ENCODE assay signal across 25 mouse cellular contexts in genomic region chr10:43750401-43750800, GRCm38 (mm10).
A peak's percentile ranks its signal among the peaks of the same experiment; 100 is the strongest.
DNase-seq lines count a peak whose midpoint lies in the region; ATAC-seq and TF ChIP-seq lines count a peak whose summit lies in the region.
"Had no signal": no experiment of that assay in that cellular context is flagged by ENCODE, and none has a peak within 500 bp of the region (broad histone marks: within the 10 kb centered on the region; RNA-seq: fewer than 3 reads in every experiment).

No protein-coding gene starts in this region.

- peaks cover 12% of the 10 kb centered on the region; the same call in 1 of the 2 replicates for H3K4me1 ChIP-seq in intestine, embryonic 14.5 days (replicated peaks; ENCODE audit: control insufficient read depth, insufficient read depth, low read length)
- no peaks in the 10 kb centered on the region for H3K4me1 ChIP-seq in intestine, embryonic 16.5 days (ENCODE audit: control insufficient read depth, insufficient read depth, low read length)
- peaks cover 29% of the 10 kb centered on the region; the same call in 1 of the 2 replicates for H3K4me1 ChIP-seq in spleen, adult 2 months (ENCODE audit: control insufficient read depth, insufficient read depth, insufficient read length)
- H3K4me1 ChIP-seq in limb, embryonic 10.5 days = peaks cover 13% of the 10 kb centered on the region
- H3K4me1 ChIP-seq: forebrain, embryonic 15.5 days; hindbrain, embryonic 15.5 days had no signal

- no peak for TF ChIP-seq POLR2A in spleen, adult 2 months (IDR thresholded peaks at IDR 0.05; ENCODE audit: low read depth, low read length)

- 86% methylated on average over 6 of the region's 6 CpGs for whole genome bisulfite sequencing in intestine, embryonic 14.5 days
- WGBS in intestine, embryonic 16.5 days = 85% methylated on average over 6 of the region's 6 CpGs
- WGBS in spleen, adult 2 months = 74% methylated on average over 6 of the region's 6 CpGs
- WGBS in limb, embryonic 10.5 days = 86% methylated on average over 6 of the region's 6 CpGs

- no peak overlapping the region for H3K4me2 ChIP-seq in intestine, embryonic 14.5 days (ENCODE audit: low read length)
- no peak overlapping the region for H3K4me2 ChIP-seq in intestine, embryonic 16.5 days (ENCODE audit: low read depth, low read length)
- H3K4me2 ChIP-seq: embryonic facial prominence, embryonic 13.5 days; forebrain, embryonic 12.5 days; forebrain, embryonic 15.5 days; heart, embryonic 13.5 days; hindbrain, embryonic 12.5 days; hindbrain, embryonic 15.5 days; intestine, embryonic 15.5 days had no signal

- no peaks in the 10 kb centered on the region for H3K9me3 ChIP-seq in intestine, embryonic 14.5 days (ENCODE audit: control insufficient read depth, low read length)
- no peaks in the 10 kb centered on the region for H3K9me3 ChIP-seq in intestine, embryonic 16.5 days (ENCODE audit: control insufficient read depth, low read length)
- no peaks in the 10 kb centered on the region for H3K9me3 ChIP-seq in limb, embryonic 10.5 days (replicated peaks)
- H3K9me3 ChIP-seq: embryonic facial prominence, embryonic 10.5 days; embryonic facial prominence, embryonic 13.5 days; forebrain, embryonic 12.5 days; forebrain, embryonic 15.5 days; heart, embryonic 13.5 days; hindbrain, embryonic 12.5 days; hindbrain, embryonic 15.5 days; intestine, embryonic 15.5 days had no signal

- TF ChIP-seq CTCF in spleen, adult 2 months (IDR thresholded peaks at IDR 0.05; ENCODE audit: extremely low read depth, insufficient read depth, insufficient read length, insufficient replicate concordance) = no peak

- no peak overlapping the region for H3K27ac ChIP-seq in intestine, embryonic 14.5 days (ENCODE audit: low read depth)
- no peak overlapping the region for H3K27ac ChIP-seq in intestine, embryonic 16.5 days (ENCODE audit: low read length)
- peak overlapping the region; percentile 71 for H3K27ac ChIP-seq in spleen, adult 2 months (ENCODE audit: insufficient read depth, low read length)
- peak overlapping the region; percentile 58 for H3K27ac ChIP-seq in limb, embryonic 10.5 days
- H3K27ac ChIP-seq: embryonic facial prominence, embryonic 10.5 days; embryonic facial prominence, embryonic 13.5 days; forebrain, embryonic 12.5 days; forebrain, embryonic 15.5 days; heart, embryonic 13.5 days; hindbrain, embryonic 12.5 days; hindbrain, embryonic 15.5 days; intestine, embryonic 15.5 days had no signal

- no peaks in the 10 kb centered on the region for H3K36me3 ChIP-seq in intestine, embryonic 14.5 days (ENCODE audit: control insufficient read depth, insufficient read depth, low read length)
- H3K36me3 ChIP-seq in intestine, embryonic 16.5 days (ENCODE audit: control insufficient read depth, insufficient read depth, low read length) = no peaks in the 10 kb centered on the region
- H3K36me3 ChIP-seq in spleen, adult 2 months (ENCODE audit: control insufficient read depth, insufficient read depth, low read length) = no peaks in the 10 kb centered on the region
- no peaks in the 10 kb centered on the region for H3K36me3 ChIP-seq in limb, embryonic 10.5 days
- H3K36me3 ChIP-seq: embryonic facial prominence, embryonic 10.5 days; embryonic facial prominence, embryonic 13.5 days; forebrain, embryonic 12.5 days; forebrain, embryonic 15.5 days; heart, embryonic 13.5 days; hindbrain, embryonic 12.5 days; hindbrain, embryonic 15.5 days; intestine, embryonic 15.5 days had no signal

- peak; percentile 48 for DNase-seq in intestine, embryonic 14.5 days (ENCODE audit: low spot score)
- no peak for DNase-seq in spleen, adult 2 months (ENCODE audit: low read depth in 1 of 2, low spot score in 2 of 2)
- DNase-seq in spleen, postnatal 36 days (ENCODE audit: low spot score in 2 of 2) = no peak
- DNase-seq in limb, embryonic 10.5 days (ENCODE audit: low spot score) = no peak
- DNase-seq in cerebellum, adult 11-12 months = no peak
- DNase-seq: adrenal gland, adult 2 months; adrenal gland, postnatal 14 days; cerebellum, adult 11 months; cerebellum, adult 8-10 months; cerebellum, postnatal 10 days; cerebellum, postnatal 36 days; embryo, embryonic 11 days; gastrocnemius, postnatal 25 days had no signal

- ATAC-seq in intestine, embryonic 14.5 days (replicated peaks; ENCODE audit: low FRiP score, low TSS enrichment, low read depth) = no peak
- no peak for ATAC-seq in intestine, embryonic 16.5 days
- ATAC-seq: CD4-positive, CD25-positive, alpha-beta regulatory T cell, adult 4 months; forebrain, embryonic 15.5 days; intestine, embryonic 15.5 days; Patski had no signal

- no peak overlapping the region for H3K4me3 ChIP-seq in intestine, embryonic 14.5 days (ENCODE audit: low read depth, low read length)
- H3K4me3 ChIP-seq in intestine, embryonic 16.5 days (ENCODE audit: low read length) = no peak overlapping the region
- H3K4me3 ChIP-seq in spleen, adult 2 months (ENCODE audit: extremely low read depth, insufficient read depth, insufficient read length) = no peak overlapping the region
- H3K4me3 ChIP-seq in limb, embryonic 10.5 days = no peak overlapping the region
- H3K4me3 ChIP-seq: embryonic facial prominence, embryonic 10.5 days; embryonic facial prominence, embryonic 13.5 days; erythroblast, embryonic 14.5 days; forebrain, embryonic 12.5 days; forebrain, embryonic 15.5 days; heart, embryonic 13.5 days; hindbrain, embryonic 12.5 days; hindbrain, embryonic 15.5 days; intestine, embryonic 15.5 days had no signal

- no peak overlapping the region for H3K9ac ChIP-seq in intestine, embryonic 14.5 days (ENCODE audit: low read length)
- no peak overlapping the region for H3K9ac ChIP-seq in intestine, embryonic 16.5 days (ENCODE audit: low read depth, low read length)
- H3K9ac ChIP-seq: embryonic facial prominence, embryonic 13.5 days; forebrain, embryonic 12.5 days; forebrain, embryonic 15.5 days; heart, embryonic 13.5 days; hindbrain, embryonic 12.5 days; hindbrain, embryonic 15.5 days; intestine, embryonic 15.5 days had no signal

- H3K27me3 ChIP-seq in intestine, embryonic 14.5 days (replicated peaks; ENCODE audit: control insufficient read depth, insufficient read depth, low read length) = no peaks in the 10 kb centered on the region
- no peaks in the 10 kb centered on the region for H3K27me3 ChIP-seq in intestine, embryonic 16.5 days (replicated peaks; ENCODE audit: control insufficient read depth, insufficient read depth, low read length)
- H3K27me3 ChIP-seq in spleen, adult 2 months (ENCODE audit: control insufficient read depth, insufficient read depth, low read length) = no peaks in the 10 kb centered on the region
- no peaks in the 10 kb centered on the region for H3K27me3 ChIP-seq in limb, embryonic 10.5 days (ENCODE audit: low read depth, poor library complexity, severe bottlenecking)
- H3K27me3 ChIP-seq: embryonic facial prominence, embryonic 13.5 days; forebrain, embryonic 12.5 days; forebrain, embryonic 15.5 days; heart, embryonic 13.5 days; hindbrain, embryonic 12.5 days; hindbrain, embryonic 15.5 days; intestine, embryonic 15.5 days; Patski had no signal

Comparison
In these comparisons a context has a peak if more than half of its experiments do, and no peak if none do; other contexts are left out.
1. H3K27ac ChIP-seq: peak in spleen, adult 2 months (single experiment) and limb, embryonic 10.5 days (single experiment); none in intestine, embryonic 14.5 days (single experiment) and intestine, embryonic 16.5 days (single experiment).